Mouse (Mus musculus): Measurements from ENCODE around the gene Iqcn. TPM values are rescaled to one million over a fixed set of nuclear protein-coding genes. Genes with fewer than 3 reads are reported as not detected.

Gene Iqcn
- polyA plus RNA-seq, 1 experiment from 2014 or later = not detected

DNA sequence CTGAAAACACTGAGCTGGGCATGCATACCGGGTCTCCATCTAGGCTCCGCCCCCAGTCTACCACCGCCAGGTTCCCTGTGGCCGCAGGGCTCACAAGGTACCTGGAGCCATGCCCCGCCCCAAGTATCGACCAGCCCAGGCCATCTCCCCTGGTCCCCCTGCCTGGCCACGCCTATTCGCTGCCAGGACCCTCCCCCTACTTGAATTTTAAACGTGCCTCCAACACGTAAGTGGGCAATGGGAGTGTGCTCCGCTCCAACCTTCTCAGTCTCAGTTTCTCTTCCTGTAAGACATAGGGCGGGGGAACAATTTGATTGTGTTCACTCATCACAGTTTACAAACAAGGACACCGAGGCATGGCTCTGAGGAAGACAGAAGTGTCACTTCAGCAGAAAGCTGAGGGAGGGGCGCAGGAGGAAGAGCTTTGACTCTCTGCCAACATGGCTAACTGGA lies 43.0 kb upstream of the Iqcn start, which contains the start of gene Pgpep1:
Gene Pgpep1, minus strand, starts transcription at position 116 of the 453 bp plus-strand sequence.
- H3K36me3 ChIP-seq (ENCODE audit: control insufficient read depth, insufficient read depth, low read length) = no peaks in the 10 kb centered on the region
- H3K4me2 ChIP-seq = peak within 1 kb of the TSS; percentile 99
- 4% methylated on average over 14 of the region's 14 CpGs for WGBS
- H3K9ac ChIP-seq (ENCODE audit: low read depth, low read length) = peak within 1 kb of the TSS; percentile 71
- H3K9me3 ChIP-seq (ENCODE audit: control insufficient read depth, low read length) = no peaks in the 10 kb centered on the region
- no peak for DNase-seq (ENCODE audit: low spot score)
- ATAC-seq (replicated peaks; ENCODE audit: low FRiP score) = peak; percentile 53
- peak within 1 kb of the TSS; percentile 83 for H3K4me3 ChIP-seq (ENCODE audit: low read depth, low read length)
- H3K4me1 ChIP-seq (replicated peaks; ENCODE audit: control insufficient read depth, insufficient read depth, low read length) = peaks cover 23% of the 10 kb centered on the region
- peak within 1 kb of the TSS; percentile 67 for H3K27ac ChIP-seq (ENCODE audit: low read depth, low read length)
- H3K27me3 ChIP-seq (replicated peaks; ENCODE audit: control insufficient read depth, insufficient read depth, low read length) = no peaks in the 10 kb centered on the region

DNA sequence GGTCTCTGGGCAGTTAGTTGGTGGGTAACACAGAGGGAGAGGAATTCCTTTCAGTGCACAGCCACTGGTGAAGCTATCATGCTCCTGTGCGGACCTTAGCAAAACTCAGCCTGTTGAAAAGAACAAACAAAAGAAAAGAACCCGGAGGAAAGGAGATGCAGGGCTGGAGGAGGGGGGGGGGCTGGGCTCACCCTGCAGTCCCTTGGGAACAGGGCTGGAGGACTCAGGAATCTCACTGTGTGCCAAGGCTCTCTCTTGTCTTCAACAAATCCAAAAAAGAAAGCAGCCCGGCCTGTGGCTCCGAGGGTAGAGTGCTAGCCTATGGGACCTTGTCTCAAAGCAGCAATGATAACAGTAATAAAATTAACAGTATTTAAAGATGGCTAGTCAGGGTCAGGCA lies 39.6 kb upstream of the Iqcn start:
- Histone ChIP-seq H3K9ac (ENCODE audit: low read depth, low read length) (no peak overlapping the region), H3K27ac (ENCODE audit: low read depth, low read length) (no peak overlapping the region), H3K4me2 (no peak overlapping the region), H3K36me3 (ENCODE audit: control insufficient read depth, insufficient read depth, low read length) (no peaks in the 10 kb centered on the region), H3K4me1 (replicated peaks; ENCODE audit: control insufficient read depth, insufficient read depth, low read length) (peaks cover 23% of the 10 kb centered on the region), H3K9me3 (ENCODE audit: control insufficient read depth, low read length) (no peaks in the 10 kb centered on the region), H3K4me3 (ENCODE audit: low read depth, low read length) (no peak overlapping the region), H3K27me3 (replicated peaks; ENCODE audit: control insufficient read depth, insufficient read depth, low read length) (no peaks in the 10 kb centered on the region)
- DNase-seq (ENCODE audit: low spot score) (no peak), ATAC-seq (replicated peaks; ENCODE audit: low FRiP score) (no peak)
- WGBS = 70% methylated on average over 4 of the region's 4 CpGs

DNA sequence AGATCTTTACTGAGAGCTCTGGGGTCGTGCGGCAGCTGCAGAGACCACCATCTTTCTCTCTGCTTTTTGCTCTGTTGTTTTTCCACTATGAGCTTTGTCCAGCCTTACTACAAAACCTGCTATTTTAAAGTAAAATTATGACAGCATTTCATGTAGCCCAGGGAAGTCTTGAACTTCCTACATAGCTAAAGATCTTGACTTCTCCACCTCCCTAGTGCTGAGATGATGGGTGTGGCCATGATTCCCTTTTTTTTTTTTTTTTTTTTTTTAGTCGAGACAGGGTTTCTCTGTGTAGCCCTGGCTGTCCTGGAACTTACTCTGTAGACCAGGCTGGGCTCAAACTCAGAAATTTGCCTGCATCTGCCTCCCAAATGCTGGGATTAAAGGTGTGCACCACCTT lies 38.6 kb upstream of the Iqcn start:
- H3K4me3 ChIP-seq (ENCODE audit: low read depth, low read length) = no peak overlapping the region
- H3K9ac ChIP-seq (ENCODE audit: low read depth, low read length) = no peak overlapping the region
- H3K4me2 ChIP-seq = no peak overlapping the region
- peaks cover 20% of the 10 kb centered on the region for H3K4me1 ChIP-seq (replicated peaks; ENCODE audit: control insufficient read depth, insufficient read depth, low read length)
- WGBS = 79% methylated on average over 3 of the region's 3 CpGs
- no peaks in the 10 kb centered on the region for H3K27me3 ChIP-seq (replicated peaks; ENCODE audit: control insufficient read depth, insufficient read depth, low read length)
- DNase-seq (ENCODE audit: low spot score) = no peak
- no peak overlapping the region for H3K27ac ChIP-seq (ENCODE audit: low read depth, low read length)
- no peaks in the 10 kb centered on the region for H3K9me3 ChIP-seq (ENCODE audit: control insufficient read depth, low read length)
- no peaks in the 10 kb centered on the region for H3K36me3 ChIP-seq (ENCODE audit: control insufficient read depth, insufficient read depth, low read length)
- ATAC-seq (replicated peaks; ENCODE audit: low FRiP score) = no peak

DNA sequence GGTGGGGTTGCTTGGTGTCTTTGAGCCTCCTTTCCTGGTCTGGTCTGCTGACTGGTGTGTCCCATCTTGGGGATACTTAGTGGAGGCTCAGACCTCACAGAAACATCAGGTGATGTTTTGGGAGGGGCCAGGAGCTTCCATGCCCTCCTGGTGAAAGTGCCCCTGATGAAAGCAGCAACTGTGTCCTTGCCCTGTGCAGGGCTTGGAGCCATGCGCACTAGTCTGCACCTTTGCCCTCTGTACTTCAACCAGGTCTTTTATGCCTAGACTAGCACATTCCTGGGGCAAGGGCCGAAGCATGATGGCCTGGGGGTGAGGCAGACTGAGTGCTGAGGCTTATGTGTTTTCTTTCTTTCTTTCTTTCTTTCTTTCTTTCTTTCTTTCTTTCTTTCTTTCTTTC lies 37.7 kb upstream of the Iqcn start:
- no peak overlapping the region for H3K4me3 ChIP-seq (ENCODE audit: low read depth, low read length)
- H3K9me3 ChIP-seq (ENCODE audit: control insufficient read depth, low read length) = no peaks in the 10 kb centered on the region
- peaks cover 13% of the 10 kb centered on the region for H3K4me1 ChIP-seq (replicated peaks; ENCODE audit: control insufficient read depth, insufficient read depth, low read length)
- WGBS = 56% methylated on average over 2 of the region's 2 CpGs
- DNase-seq (ENCODE audit: low spot score) (no peak), ATAC-seq (replicated peaks; ENCODE audit: low FRiP score) (no peak; the same call in 1 of the 2 replicates)
- H3K27ac ChIP-seq (ENCODE audit: low read depth, low read length) = no peak overlapping the region
- no peaks in the 10 kb centered on the region for H3K27me3 ChIP-seq (replicated peaks; ENCODE audit: control insufficient read depth, insufficient read depth, low read length)
- H3K4me2 ChIP-seq = no peak overlapping the region
- H3K36me3 ChIP-seq (ENCODE audit: control insufficient read depth, insufficient read depth, low read length) = no peaks in the 10 kb centered on the region
- H3K9ac ChIP-seq (ENCODE audit: low read depth, low read length) = 0 out of 2 replicates have a peak overlapping the region, but pooled peaks have one; percentile 1

DNA sequence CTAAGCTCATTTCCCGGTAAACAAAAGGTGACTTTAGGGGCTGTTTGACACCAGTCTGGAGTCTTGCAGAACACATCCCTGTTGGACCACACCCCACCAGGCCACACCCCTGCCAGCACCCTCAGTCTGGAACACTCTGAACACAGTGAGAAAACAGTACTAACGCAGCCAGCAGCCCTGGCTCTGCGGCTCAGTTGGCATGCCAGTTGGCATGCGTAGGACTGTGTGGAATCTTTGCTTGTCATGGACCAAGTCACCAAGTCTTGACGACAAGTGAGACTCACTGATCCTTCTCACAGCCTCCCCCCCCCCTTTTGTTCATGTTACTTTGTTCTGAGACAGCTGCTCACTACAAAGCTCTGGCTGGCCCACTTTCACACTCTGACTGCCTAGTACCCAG lies 36.2 kb upstream of the Iqcn start:
- H3K27ac ChIP-seq (ENCODE audit: low read depth, low read length) = no peak overlapping the region
- no peak overlapping the region for H3K4me2 ChIP-seq
- H3K36me3 ChIP-seq (ENCODE audit: control insufficient read depth, insufficient read depth, low read length) = no peaks in the 10 kb centered on the region
- H3K4me3 ChIP-seq (ENCODE audit: low read depth, low read length) = no peak overlapping the region
- DNase-seq (ENCODE audit: low spot score) (no peak), ATAC-seq (replicated peaks; ENCODE audit: low FRiP score) (no peak; the same call in 1 of the 2 replicates)
- H3K27me3 ChIP-seq (replicated peaks; ENCODE audit: control insufficient read depth, insufficient read depth, low read length) = no peaks in the 10 kb centered on the region
- H3K9ac ChIP-seq (ENCODE audit: low read depth, low read length) = no peak overlapping the region
- no peaks in the 10 kb centered on the region for H3K9me3 ChIP-seq (ENCODE audit: control insufficient read depth, low read length)
- peaks cover 5% of the 10 kb centered on the region; the same call in 1 of the 2 replicates for H3K4me1 ChIP-seq (replicated peaks; ENCODE audit: control insufficient read depth, insufficient read depth, low read length)
- 63% methylated on average over 5 of the region's 5 CpGs for WGBS

DNA sequence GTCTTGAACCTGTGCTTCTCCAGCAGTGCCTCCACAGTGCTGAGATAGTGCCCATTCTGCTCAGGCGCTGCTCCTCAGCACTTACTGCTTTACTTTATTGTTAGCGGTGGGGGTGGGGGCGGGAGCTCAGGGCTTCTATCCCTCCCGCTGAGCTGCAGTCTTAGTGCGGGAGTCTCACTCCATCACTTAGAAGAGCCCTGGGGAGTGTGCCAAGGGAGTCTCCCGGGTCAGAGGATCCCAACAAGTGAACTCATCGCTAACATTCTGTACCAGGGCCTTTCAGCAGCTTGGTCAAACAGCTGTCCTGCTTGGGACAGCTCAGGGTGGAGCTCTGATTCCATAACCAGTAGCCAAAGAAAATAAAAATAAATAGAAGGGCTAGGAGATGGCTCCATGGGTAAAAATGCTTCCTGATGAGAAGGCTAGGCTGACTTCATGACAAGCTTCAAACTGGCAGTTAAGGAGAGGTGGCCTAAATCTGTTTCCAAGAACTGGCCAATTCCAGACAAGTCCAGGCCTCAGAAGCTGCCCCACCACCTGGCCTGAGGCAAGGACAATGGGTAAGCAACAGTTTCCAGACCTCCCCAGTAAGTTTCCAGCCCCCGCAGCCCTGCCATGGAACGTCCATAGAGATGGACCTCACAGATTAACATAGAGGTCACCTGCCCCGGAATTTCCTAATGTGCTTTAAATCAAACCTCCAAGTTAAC lies 31.5 kb upstream of the Iqcn start:
- H3K4me1 ChIP-seq (replicated peaks; ENCODE audit: control insufficient read depth, insufficient read depth, low read length) = peaks cover 28% of the 10 kb centered on the region
- DNase-seq (ENCODE audit: low spot score) (no peak), ATAC-seq (replicated peaks; ENCODE audit: low FRiP score) (no peak)
- no peak overlapping the region for H3K4me3 ChIP-seq (ENCODE audit: low read depth, low read length)
- 0 out of 2 replicates have a peak, but pooled peaks cover 3% of the 10 kb centered on the region for H3K36me3 ChIP-seq (ENCODE audit: control insufficient read depth, insufficient read depth, low read length)
- H3K27me3 ChIP-seq (replicated peaks; ENCODE audit: control insufficient read depth, insufficient read depth, low read length) = no peaks in the 10 kb centered on the region
- H3K27ac ChIP-seq (ENCODE audit: low read depth, low read length) = no peak overlapping the region
- no peaks in the 10 kb centered on the region for H3K9me3 ChIP-seq (ENCODE audit: control insufficient read depth, low read length)
- peak overlapping the region; percentile 74; the same call in 1 of the 2 replicates for H3K9ac ChIP-seq (ENCODE audit: low read depth, low read length)
- WGBS = 80% methylated on average over 10 of the region's 10 CpGs
- H3K4me2 ChIP-seq = no peak overlapping the region

DNA sequence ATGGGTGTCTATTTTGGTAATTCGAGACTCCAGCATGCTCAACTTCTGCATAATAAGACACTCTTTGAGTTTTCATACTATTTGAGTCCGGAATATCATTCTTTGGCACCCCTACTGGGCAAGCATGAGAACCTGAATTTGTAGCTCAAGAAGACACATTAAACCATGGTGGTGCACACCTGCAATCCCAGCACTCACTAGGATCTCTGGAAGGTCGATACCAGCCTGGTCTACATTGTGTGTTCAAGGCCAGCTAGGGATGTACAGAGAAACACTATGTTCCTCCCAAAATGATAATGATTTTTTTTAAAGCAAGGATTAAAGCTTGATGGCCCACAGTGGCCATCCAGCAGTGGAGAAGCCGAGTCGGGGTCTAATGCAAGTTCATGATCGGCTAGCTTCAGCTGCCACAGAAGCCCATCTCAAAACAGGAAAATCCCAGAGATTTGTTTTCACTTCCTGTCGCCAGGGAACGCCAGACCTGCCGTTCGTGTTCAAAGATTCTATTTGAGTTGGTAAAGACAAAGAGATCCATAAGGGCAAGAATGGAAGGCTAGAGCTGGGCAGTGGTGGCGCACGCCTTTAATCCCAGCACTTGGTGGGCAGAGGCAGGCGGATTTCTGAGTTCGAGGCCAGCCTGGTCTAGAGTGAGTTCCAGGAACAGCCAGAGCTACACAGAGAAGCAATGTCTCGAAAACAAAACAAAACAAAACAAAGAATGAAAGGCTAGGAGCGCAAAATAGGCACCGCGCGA lies 30.8 kb upstream of the Iqcn start:
- Histone ChIP-seq H3K9me3 (ENCODE audit: control insufficient read depth, low read length) (no peaks in the 10 kb centered on the region), H3K27me3 (replicated peaks; ENCODE audit: control insufficient read depth, insufficient read depth, low read length) (no peaks in the 10 kb centered on the region), H3K9ac (ENCODE audit: low read depth, low read length) (peak overlapping the region; percentile 74), H3K4me2 (peak overlapping the region; percentile 89), H3K36me3 (ENCODE audit: control insufficient read depth, insufficient read depth, low read length) (peaks cover 3% of the 10 kb centered on the region; the same call in 1 of the 2 replicates), H3K27ac (ENCODE audit: low read depth, low read length) (peak overlapping the region; percentile 94), H3K4me1 (replicated peaks; ENCODE audit: control insufficient read depth, insufficient read depth, low read length) (peaks cover 31% of the 10 kb centered on the region), H3K4me3 (ENCODE audit: low read depth, low read length) (peak overlapping the region; percentile 74)
- peak; percentile 2; the same call in 1 of the 2 replicates for ATAC-seq (replicated peaks; ENCODE audit: low FRiP score)
- no peak for DNase-seq (ENCODE audit: low spot score)
- 34% methylated on average over 19 of the region's 19 CpGs for WGBS

DNA sequence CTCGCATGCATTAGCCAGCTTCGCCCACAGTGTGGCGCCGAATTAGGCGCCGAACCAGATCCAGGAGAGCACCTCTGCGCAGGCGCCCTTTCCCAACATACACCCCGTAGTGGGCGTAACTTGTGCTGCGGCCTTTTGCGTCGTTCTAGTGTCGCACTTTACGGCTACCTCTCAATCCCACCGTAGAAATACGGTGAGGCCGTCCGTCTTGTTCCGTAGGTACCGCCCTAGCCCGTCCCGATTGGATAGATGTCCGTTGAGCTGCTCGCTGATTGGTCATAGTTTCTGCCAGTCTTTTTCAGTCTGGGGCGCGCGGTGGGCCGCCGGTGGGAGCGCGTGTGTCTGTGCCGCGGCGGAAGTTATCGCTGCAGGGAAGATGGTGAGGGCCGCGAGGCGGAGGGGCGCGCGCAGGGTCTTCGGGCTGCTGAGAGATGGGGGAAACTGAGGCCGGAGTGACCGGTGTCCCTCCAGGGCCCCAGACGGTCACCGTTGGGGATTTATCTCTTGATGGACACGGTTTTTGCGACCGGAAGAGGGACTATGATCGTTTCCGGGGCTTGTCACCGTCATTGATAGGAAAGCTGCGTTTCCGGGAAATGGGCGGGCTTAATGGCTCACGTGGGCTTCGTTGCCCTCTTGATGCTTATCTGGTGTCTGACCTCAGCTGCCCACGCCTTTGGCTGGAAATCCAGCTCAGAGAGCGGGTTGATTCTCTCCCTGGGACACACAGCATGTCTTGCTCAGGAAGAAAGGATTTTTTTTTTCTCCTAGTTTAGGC lies 30.0 kb upstream of the Iqcn start, which contains the start of gene Lsm4:
Gene Lsm4, plus strand, starts transcription at position 170 of the 778 bp plus-strand sequence.
- Histone ChIP-seq H3K4me3 (ENCODE audit: low read depth, low read length) (peak within 1 kb of the TSS; percentile 74), H3K4me2 (peak within 1 kb of the TSS; percentile 89), H3K27me3 (replicated peaks; ENCODE audit: control insufficient read depth, insufficient read depth, low read length) (no peaks in the 10 kb centered on the region), H3K9me3 (ENCODE audit: control insufficient read depth, low read length) (no peaks in the 10 kb centered on the region), H3K9ac (ENCODE audit: low read depth, low read length) (peak within 1 kb of the TSS; percentile 84), H3K4me1 (replicated peaks; ENCODE audit: control insufficient read depth, insufficient read depth, low read length) (peaks cover 35% of the 10 kb centered on the region), H3K27ac (ENCODE audit: low read depth, low read length) (peak within 1 kb of the TSS; percentile 94), H3K36me3 (ENCODE audit: control insufficient read depth, insufficient read depth, low read length) (peaks cover 10% of the 10 kb centered on the region)
- DNase-seq (ENCODE audit: low spot score) (peak; percentile 99), ATAC-seq (replicated peaks; ENCODE audit: low FRiP score) (peak; percentile 96)
- under 1% methylated on average over 60 of the region's 60 CpGs for WGBS

Data from liver, embryonic 11.5 days (tissue).